Mouse (Mus musculus): ENCODE measurements at regions not wholly inside any gene's neighbourhood (a gene's known extent, or its start where the extent isn't known, plus 50 kb on each side); places are given as distances from the start of the nearest gene placed in this dataset.

GRCm38 (mm10) chr4:142410596-142411573 lies 171.7 kb upstream of the Kazn start:
- Histone ChIP-seq H3K27ac (no peak overlapping the region), H3K36me3 (no peaks in the 10 kb centered on the region), H3K9me3 (replicated peaks) (no peaks in the 10 kb centered on the region), H3K4me3 (no peak overlapping the region), H3K27me3 (no peaks in the 10 kb centered on the region), H3K4me2 (no peak overlapping the region), H3K4me1 (replicated peaks) (no peaks in the 10 kb centered on the region), H3K9ac (no peak overlapping the region)
- 68% methylated on average over 26 of the region's 26 CpGs for WGBS
- no peak for ATAC-seq (replicated peaks; ENCODE audit: insufficient number of reproducible peaks, insufficient read depth, low FRiP score, low read depth)

DNA sequence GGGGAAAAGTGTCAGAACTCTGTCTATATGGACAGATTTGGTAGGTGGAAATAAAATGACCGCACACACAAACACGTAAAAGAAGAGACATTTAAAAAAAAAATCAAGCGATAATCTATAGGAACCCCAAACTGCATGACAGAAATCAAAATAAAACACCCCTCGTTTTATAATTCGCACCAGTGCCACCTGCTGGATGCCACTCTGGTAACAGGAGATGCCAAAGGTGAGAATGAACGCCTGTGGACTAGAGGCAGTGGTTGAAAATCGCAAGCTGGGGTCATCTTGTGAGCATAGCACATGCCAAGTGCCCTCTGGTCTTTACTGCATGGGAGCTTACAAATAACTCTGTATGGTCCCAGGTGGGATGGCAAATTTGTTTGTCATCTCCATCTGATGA lies 158.7 kb upstream of the Kazn start:
- Histone ChIP-seq H3K4me1 (replicated peaks) (no peaks in the 10 kb centered on the region), H3K4me3 (no peak overlapping the region), H3K36me3 (no peaks in the 10 kb centered on the region), H3K27me3 (peaks cover 3% of the 10 kb centered on the region; the same call in 1 of the 2 replicates), H3K4me2 (no peak overlapping the region), H3K9me3 (replicated peaks) (no peaks in the 10 kb centered on the region; the same call in 1 of the 2 replicates), H3K27ac (no peak overlapping the region), H3K9ac (no peak overlapping the region)
- WGBS = 65% methylated on average over 7 of the region's 7 CpGs
- no peak for ATAC-seq (replicated peaks; ENCODE audit: insufficient number of reproducible peaks, insufficient read depth, low FRiP score, low read depth)

DNA sequence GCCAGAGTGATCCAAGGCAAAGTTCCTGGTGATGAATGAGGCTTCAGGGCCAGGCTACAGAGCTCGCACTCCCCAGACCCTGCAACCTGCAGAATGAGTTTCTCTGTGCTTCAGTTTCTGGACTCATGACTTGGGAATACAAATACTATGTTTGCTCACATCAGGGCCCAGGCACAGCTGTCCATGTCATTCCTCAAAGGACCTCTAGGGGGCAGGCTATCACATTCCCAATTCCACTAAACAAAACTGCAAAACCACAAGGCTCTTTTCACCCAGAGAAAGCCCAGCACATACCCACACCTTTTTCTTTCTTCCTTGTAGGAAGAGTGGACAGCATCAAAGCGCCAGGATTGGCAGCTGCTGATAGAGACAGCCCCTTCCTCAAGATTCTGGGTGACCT lies 153.7 kb upstream of the Kazn start:
- Histone ChIP-seq H3K27ac (no peak overlapping the region), H3K9me3 (replicated peaks) (no peaks in the 10 kb centered on the region), H3K36me3 (no peaks in the 10 kb centered on the region), H3K9ac (no peak overlapping the region), H3K4me3 (no peak overlapping the region), H3K27me3 (peaks cover 3% of the 10 kb centered on the region; the same call in 1 of the 2 replicates), H3K4me1 (replicated peaks) (no peaks in the 10 kb centered on the region), H3K4me2 (no peak overlapping the region)
- no peak for ATAC-seq (replicated peaks; ENCODE audit: insufficient number of reproducible peaks, insufficient read depth, low FRiP score, low read depth)
- WGBS = 38% methylated on average over 2 of the region's 2 CpGs

GRCm38 (mm10) chr4:142390531-142391195 lies 151.5 kb upstream of the Kazn start:
- no peak for ATAC-seq (replicated peaks; ENCODE audit: insufficient number of reproducible peaks, insufficient read depth, low FRiP score, low read depth)
- H3K4me2 ChIP-seq = no peak overlapping the region
- no peaks in the 10 kb centered on the region for H3K27me3 ChIP-seq
- no peak overlapping the region for H3K4me3 ChIP-seq
- no peak overlapping the region for H3K27ac ChIP-seq
- H3K4me1 ChIP-seq (replicated peaks) = no peaks in the 10 kb centered on the region
- no peaks in the 10 kb centered on the region for H3K36me3 ChIP-seq
- WGBS = 81% methylated on average over 21 of the region's 21 CpGs
- no peak overlapping the region for H3K9ac ChIP-seq
- H3K9me3 ChIP-seq (replicated peaks) = no peaks in the 10 kb centered on the region

- Histone ChIP-seq H3K4me3 (no peak overlapping the region), H3K27me3 (no peaks in the 10 kb centered on the region), H3K4me2 (no peak overlapping the region), H3K9ac (no peak overlapping the region), H3K36me3 (no peaks in the 10 kb centered on the region), H3K4me1 (replicated peaks) (no peaks in the 10 kb centered on the region), H3K27ac (no peak overlapping the region), H3K9me3 (replicated peaks) (no peaks in the 10 kb centered on the region)
- no peak for ATAC-seq (replicated peaks; ENCODE audit: insufficient number of reproducible peaks, insufficient read depth, low FRiP score, low read depth)
- 70% methylated on average over 6 of the region's 6 CpGs for WGBS
Measured at GRCm38 (mm10) chr4:142388476-142388875, 149.3 kb upstream of the Kazn start.

DNA sequence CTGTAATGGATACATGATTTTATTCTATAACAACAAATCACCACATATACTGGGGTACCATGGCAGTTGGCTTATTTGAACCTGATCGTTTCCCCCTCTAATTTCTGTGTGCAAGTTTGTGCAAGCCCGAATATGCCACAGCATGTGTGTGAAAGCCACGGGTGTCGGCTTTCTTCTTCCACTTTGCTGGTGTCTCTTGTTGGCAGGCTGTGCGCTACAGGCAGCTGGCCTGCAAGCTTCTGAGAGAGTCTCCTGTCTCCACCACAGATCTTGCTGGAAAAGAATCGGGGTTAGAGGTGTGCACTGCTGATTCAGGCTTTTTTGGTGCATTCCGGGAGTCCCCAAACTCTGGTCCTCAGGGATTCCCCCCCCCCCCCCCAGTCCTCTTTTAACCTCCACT lies 142.0 kb upstream of the Kazn start:
- 79% methylated on average over 7 of the region's 7 CpGs for WGBS
- Histone ChIP-seq H3K4me2 (no peak overlapping the region), H3K27ac (no peak overlapping the region), H3K4me1 (replicated peaks) (no peaks in the 10 kb centered on the region), H3K4me3 (no peak overlapping the region), H3K27me3 (no peaks in the 10 kb centered on the region), H3K36me3 (no peaks in the 10 kb centered on the region), H3K9me3 (replicated peaks) (no peaks in the 10 kb centered on the region), H3K9ac (no peak overlapping the region)
- no peak for ATAC-seq (replicated peaks; ENCODE audit: insufficient number of reproducible peaks, insufficient read depth, low FRiP score, low read depth)

GRCm38 (mm10) chr4:142378452-142378851 lies 139.3 kb upstream of the Kazn start:
- no peak for ATAC-seq (replicated peaks; ENCODE audit: insufficient number of reproducible peaks, insufficient read depth, low FRiP score, low read depth)
- H3K27me3 ChIP-seq = no peaks in the 10 kb centered on the region
- WGBS = 45% methylated on average over 9 of the region's 9 CpGs
- H3K9ac ChIP-seq = no peak overlapping the region
- no peak overlapping the region for H3K4me3 ChIP-seq
- no peaks in the 10 kb centered on the region for H3K9me3 ChIP-seq (replicated peaks)
- no peaks in the 10 kb centered on the region for H3K36me3 ChIP-seq
- H3K4me1 ChIP-seq (replicated peaks) = no peaks in the 10 kb centered on the region
- no peak overlapping the region for H3K4me2 ChIP-seq
- H3K27ac ChIP-seq = no peak overlapping the region

DNA sequence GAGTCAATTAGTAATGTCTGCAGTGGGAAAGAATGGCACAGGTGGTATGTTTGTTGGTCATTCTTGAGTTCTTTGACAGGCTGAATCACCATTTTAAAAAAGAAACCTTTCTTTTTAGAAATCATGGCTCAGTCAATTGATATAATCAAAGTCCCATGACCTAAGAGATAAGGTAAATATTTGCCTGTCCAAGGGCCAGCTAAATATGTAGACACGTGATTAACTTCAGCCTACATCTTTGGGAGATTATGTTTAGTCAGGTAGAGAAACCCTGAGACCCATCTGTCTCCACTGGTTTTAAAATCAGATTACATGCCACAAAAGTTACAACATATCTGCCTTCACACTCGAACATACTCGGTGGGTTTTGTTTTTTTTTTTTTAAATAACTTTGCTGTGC lies 128.6 kb upstream of the Kazn start:
- Histone ChIP-seq H3K4me1 (replicated peaks) (no peaks in the 10 kb centered on the region), H3K9ac (no peak overlapping the region), H3K27ac (no peak overlapping the region), H3K36me3 (no peaks in the 10 kb centered on the region), H3K4me2 (no peak overlapping the region), H3K27me3 (no peaks in the 10 kb centered on the region), H3K4me3 (no peak overlapping the region), H3K9me3 (replicated peaks) (no peaks in the 10 kb centered on the region)
- WGBS = 56% methylated on average over 3 of the region's 3 CpGs
- ATAC-seq (replicated peaks; ENCODE audit: insufficient number of reproducible peaks, insufficient read depth, low FRiP score, low read depth) = no peak

DNA sequence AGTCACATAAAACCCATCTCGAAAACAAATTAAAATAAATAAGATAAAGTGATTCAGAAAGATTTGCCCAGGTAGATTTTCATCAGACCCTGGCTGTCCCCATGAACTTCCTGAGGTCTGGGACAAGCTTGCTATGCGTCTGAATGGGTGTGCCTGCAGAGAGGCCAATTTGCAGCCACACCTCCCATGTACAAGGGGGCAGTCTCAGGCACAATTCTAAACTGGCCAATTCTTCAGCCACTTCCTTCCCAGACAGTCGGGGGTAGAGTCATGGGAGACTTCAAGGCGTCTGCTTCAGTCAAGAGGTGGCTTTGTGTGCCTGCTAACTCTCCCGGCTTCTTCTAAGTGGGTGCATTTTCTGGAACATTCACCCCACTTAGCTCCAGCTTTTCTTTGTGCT lies 122.9 kb upstream of the Kazn start:
- H3K4me1 ChIP-seq (replicated peaks) = no peaks in the 10 kb centered on the region
- no peak overlapping the region for H3K4me3 ChIP-seq
- H3K9ac ChIP-seq = no peak overlapping the region
- 60% methylated on average over 5 of the region's 5 CpGs for WGBS
- H3K36me3 ChIP-seq = no peaks in the 10 kb centered on the region
- no peaks in the 10 kb centered on the region for H3K9me3 ChIP-seq (replicated peaks)
- no peaks in the 10 kb centered on the region for H3K27me3 ChIP-seq
- ATAC-seq (replicated peaks; ENCODE audit: insufficient number of reproducible peaks, insufficient read depth, low FRiP score, low read depth) = no peak
- H3K27ac ChIP-seq = no peak overlapping the region
- no peak overlapping the region for H3K4me2 ChIP-seq

GRCm38 (mm10) chr4:142358866-142359265 lies 119.7 kb upstream of the Kazn start:
- H3K4me3 ChIP-seq = no peak overlapping the region
- 45% methylated on average over 13 of the region's 13 CpGs for WGBS
- H3K36me3 ChIP-seq = no peaks in the 10 kb centered on the region
- H3K27ac ChIP-seq = no peak overlapping the region
- H3K4me2 ChIP-seq = no peak overlapping the region
- no peaks in the 10 kb centered on the region for H3K9me3 ChIP-seq (replicated peaks)
- H3K4me1 ChIP-seq (replicated peaks) = no peaks in the 10 kb centered on the region
- ATAC-seq (replicated peaks; ENCODE audit: insufficient number of reproducible peaks, insufficient read depth, low FRiP score, low read depth) = no peak
- no peak overlapping the region for H3K9ac ChIP-seq
- no peaks in the 10 kb centered on the region for H3K27me3 ChIP-seq

GRCm38 (mm10) chr4:142355387-142355786 lies 116.2 kb upstream of the Kazn start:
- WGBS = 78% methylated on average over 8 of the region's 8 CpGs
- no peak for ATAC-seq (replicated peaks; ENCODE audit: insufficient number of reproducible peaks, insufficient read depth, low FRiP score, low read depth)
- Histone ChIP-seq H3K4me3 (no peak overlapping the region), H3K27me3 (no peaks in the 10 kb centered on the region), H3K9me3 (replicated peaks) (no peaks in the 10 kb centered on the region), H3K36me3 (no peaks in the 10 kb centered on the region), H3K27ac (no peak overlapping the region), H3K4me2 (no peak overlapping the region), H3K9ac (no peak overlapping the region), H3K4me1 (replicated peaks) (0 out of 2 replicates have a peak, but pooled peaks cover 4% of the 10 kb centered on the region)
